Mouse (Mus musculus): ENCODE data around the gene Ddx31. TPM values are rescaled to one million over a fixed set of nuclear protein-coding genes. Genes with fewer than 3 reads are reported as not detected.

Gene Ddx31
- polyA plus RNA-seq, 1 experiment from 2014 or later, result 18.8 TPM

DNA sequence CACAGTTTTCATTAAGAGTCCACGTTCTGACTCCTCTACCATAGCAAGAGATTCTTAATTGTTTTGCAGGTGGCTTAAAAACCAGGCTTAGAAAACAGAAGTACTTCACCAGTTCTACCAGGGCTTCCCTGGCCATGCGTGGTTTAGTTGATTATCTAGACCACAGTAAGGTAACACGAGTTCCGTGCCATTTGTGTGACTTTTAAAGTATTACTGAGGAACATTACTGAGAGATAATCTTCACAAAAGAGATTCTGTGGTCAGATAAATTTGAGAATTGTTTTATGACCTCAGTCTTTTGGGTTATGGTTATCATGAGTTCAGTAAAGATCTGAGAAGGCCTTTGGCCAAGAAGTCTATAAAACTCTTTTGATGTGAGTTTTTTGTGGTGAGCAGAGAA is 19.1 kb downstream of the Ddx31 start:
- Histone ChIP-seq H3K27me3 (ENCODE audit: control insufficient read depth, insufficient read depth, low read length) (no peaks in the 10 kb centered on the region), H3K4me2 (no peak overlapping the region), H3K36me3 (ENCODE audit: control insufficient read depth, insufficient read depth, low read length) (peaks cover 13% of the 10 kb centered on the region; the same call in 1 of the 2 replicates), H3K9me3 (ENCODE audit: control insufficient read depth, low read length) (no peaks in the 10 kb centered on the region), H3K4me1 (ENCODE audit: control insufficient read depth, insufficient read depth, low read length) (no peaks in the 10 kb centered on the region), H3K4me3 (ENCODE audit: low read depth, low read length) (no peak overlapping the region), H3K27ac (ENCODE audit: low read depth, low read length) (no peak overlapping the region), H3K9ac (ENCODE audit: low read length) (no peak overlapping the region)
- WGBS, result 91% methylated on average over 4 of the region's 4 CpGs
- DNase-seq (ENCODE audit: low spot score, missing footprints) (no peak), ATAC-seq (ENCODE audit: low FRiP score) (no peak)

DNA sequence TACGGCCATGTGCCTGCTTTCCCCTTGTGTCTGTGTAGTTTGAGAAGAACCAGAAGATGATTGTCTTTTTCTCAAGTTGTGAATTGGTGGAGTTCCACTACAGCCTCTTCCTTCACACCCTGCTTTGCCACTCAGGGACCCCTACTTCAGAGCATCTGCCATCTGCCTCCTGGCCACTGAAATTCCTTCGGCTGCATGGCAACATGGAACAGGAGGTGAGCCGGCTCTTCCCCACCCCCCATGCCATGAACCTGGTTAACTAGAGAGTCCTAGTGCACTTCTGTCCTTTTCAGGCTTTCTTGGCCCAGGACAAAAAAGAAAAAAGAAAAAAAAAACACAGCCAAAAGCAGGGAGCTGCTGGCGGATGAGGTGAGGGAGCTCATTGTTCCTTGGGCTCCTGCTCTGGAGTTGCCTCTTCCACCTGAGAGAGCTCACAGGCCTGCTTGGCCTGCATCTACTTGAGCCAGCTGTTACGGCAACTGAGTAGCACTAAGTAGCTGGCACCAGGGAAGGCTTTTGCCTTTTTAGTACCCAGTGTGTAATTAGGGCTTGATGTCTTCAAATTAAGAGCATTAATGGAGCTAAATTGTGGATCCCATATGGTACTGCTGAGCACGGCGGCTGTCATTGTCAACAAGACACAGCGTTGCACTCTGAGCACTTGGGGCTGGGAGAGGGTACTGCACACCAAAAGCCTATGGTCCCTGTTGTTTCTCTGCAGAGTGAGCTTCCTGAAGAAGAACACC is 20.6 kb downstream of the Ddx31 start:
- H3K4me3 ChIP-seq (ENCODE audit: low read depth, low read length), result no peak overlapping the region
- no peak for ATAC-seq (ENCODE audit: low FRiP score)
- no peak overlapping the region for H3K9ac ChIP-seq (ENCODE audit: low read length)
- H3K27me3 ChIP-seq (ENCODE audit: control insufficient read depth, insufficient read depth, low read length), result no peaks in the 10 kb centered on the region
- WGBS, result 92% methylated on average over 8 of the region's 8 CpGs
- H3K4me2 ChIP-seq, result no peak overlapping the region
- no peak overlapping the region for H3K27ac ChIP-seq (ENCODE audit: low read depth, low read length)
- DNase-seq (ENCODE audit: low spot score, missing footprints), result no peak
- no peaks in the 10 kb centered on the region for H3K4me1 ChIP-seq (ENCODE audit: control insufficient read depth, insufficient read depth, low read length)
- H3K36me3 ChIP-seq (ENCODE audit: control insufficient read depth, insufficient read depth, low read length), result peaks cover 13% of the 10 kb centered on the region; the same call in 1 of the 2 replicates
- no peaks in the 10 kb centered on the region for H3K9me3 ChIP-seq (ENCODE audit: control insufficient read depth, low read length)

DNA sequence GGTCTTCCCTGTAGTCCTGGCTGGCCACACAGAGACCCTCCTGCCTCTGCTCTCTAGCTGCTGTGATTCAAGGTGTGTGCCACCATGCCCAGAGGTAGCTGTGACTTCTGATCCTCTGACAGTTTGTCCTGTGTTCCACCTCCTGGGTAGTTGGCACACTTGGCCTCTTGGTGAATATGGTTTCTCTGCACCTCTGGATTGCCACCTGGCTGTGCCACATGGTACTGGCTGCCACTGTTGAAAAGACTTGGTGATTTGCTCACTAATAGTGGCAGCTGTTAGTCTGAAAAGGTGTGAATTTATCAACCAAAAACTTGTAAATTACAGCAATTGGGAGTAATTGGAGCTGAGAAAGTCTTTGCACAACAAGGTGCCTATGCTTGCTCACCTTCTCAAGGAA is 23.7 kb downstream of the Ddx31 start:
- H3K4me3 ChIP-seq (ENCODE audit: low read depth, low read length), result no peak overlapping the region
- H3K9me3 ChIP-seq (ENCODE audit: control insufficient read depth, low read length), result no peaks in the 10 kb centered on the region
- ATAC-seq (ENCODE audit: low FRiP score) (no peak), DNase-seq (ENCODE audit: low spot score, missing footprints) (no peak)
- H3K4me2 ChIP-seq, result no peak overlapping the region
- no peak overlapping the region for H3K9ac ChIP-seq (ENCODE audit: low read length)
- H3K27ac ChIP-seq (ENCODE audit: low read depth, low read length), result no peak overlapping the region
- peaks cover 12% of the 10 kb centered on the region for H3K36me3 ChIP-seq (ENCODE audit: control insufficient read depth, insufficient read depth, low read length)
- H3K27me3 ChIP-seq (ENCODE audit: control insufficient read depth, insufficient read depth, low read length), result no peaks in the 10 kb centered on the region
- H3K4me1 ChIP-seq (ENCODE audit: control insufficient read depth, insufficient read depth, low read length), result no peaks in the 10 kb centered on the region

DNA sequence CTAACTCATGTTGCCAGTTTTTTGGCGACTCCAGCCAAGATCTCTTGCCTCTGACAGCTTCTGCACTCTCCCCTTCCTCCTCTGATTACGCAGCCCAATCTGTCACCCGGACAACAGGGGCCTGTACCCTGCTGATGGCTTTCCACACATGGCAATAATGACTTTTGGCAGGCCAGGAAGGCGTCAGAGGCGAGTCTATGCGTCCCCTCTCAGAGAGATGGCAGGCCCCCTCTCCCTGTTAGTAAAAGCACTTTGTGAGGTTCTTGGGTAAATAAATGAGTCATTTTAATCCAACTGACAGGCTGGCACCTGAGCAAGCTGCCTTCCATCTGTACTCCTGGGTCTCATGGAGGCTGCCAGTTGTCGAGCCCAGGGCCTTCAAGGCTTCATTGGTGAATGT is 27.3 kb downstream of the Ddx31 start:
- no peaks in the 10 kb centered on the region for H3K27me3 ChIP-seq (ENCODE audit: control insufficient read depth, insufficient read depth, low read length)
- H3K4me3 ChIP-seq (ENCODE audit: low read depth, low read length), result no peak overlapping the region
- H3K36me3 ChIP-seq (ENCODE audit: control insufficient read depth, insufficient read depth, low read length), result peaks cover 9% of the 10 kb centered on the region
- H3K27ac ChIP-seq (ENCODE audit: low read depth, low read length), result no peak overlapping the region
- no peak overlapping the region for H3K9ac ChIP-seq (ENCODE audit: low read length)
- H3K4me1 ChIP-seq (ENCODE audit: control insufficient read depth, insufficient read depth, low read length), result no peaks in the 10 kb centered on the region
- no peak overlapping the region for H3K4me2 ChIP-seq
- H3K9me3 ChIP-seq (ENCODE audit: control insufficient read depth, low read length), result no peaks in the 10 kb centered on the region
- DNase-seq (ENCODE audit: low spot score, missing footprints) (no peak), ATAC-seq (ENCODE audit: low FRiP score) (no peak)
- 82% methylated on average over 7 of the region's 7 CpGs for WGBS

DNA sequence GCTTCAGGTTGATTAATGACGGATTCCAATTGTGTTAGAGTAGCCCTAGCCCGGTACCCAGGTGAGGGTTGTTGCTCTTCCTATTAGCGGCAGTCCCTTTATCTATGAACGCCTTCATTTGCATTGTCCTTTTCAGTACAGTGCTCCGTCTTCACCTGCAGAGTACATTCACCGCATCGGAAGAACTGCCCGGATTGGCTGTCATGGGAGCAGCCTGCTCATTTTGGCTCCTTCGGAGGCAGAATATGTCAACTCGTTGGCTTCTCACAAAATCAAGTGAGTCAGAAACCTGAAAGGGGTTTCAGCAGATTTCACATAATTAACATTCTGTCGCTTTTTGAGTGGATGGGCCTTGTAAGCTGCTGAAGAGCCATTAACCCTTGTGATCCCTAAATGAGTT is 35.3 kb downstream of the Ddx31 start:
- Histone ChIP-seq H3K4me1 (ENCODE audit: control insufficient read depth, insufficient read depth, low read length) (no peaks in the 10 kb centered on the region), H3K36me3 (ENCODE audit: control insufficient read depth, insufficient read depth, low read length) (peaks cover 3% of the 10 kb centered on the region; the same call in 1 of the 2 replicates), H3K27me3 (ENCODE audit: control insufficient read depth, insufficient read depth, low read length) (no peaks in the 10 kb centered on the region), H3K27ac (ENCODE audit: low read depth, low read length) (no peak overlapping the region), H3K4me3 (ENCODE audit: low read depth, low read length) (no peak overlapping the region), H3K9ac (ENCODE audit: low read length) (no peak overlapping the region), H3K4me2 (no peak overlapping the region), H3K9me3 (ENCODE audit: control insufficient read depth, low read length) (no peaks in the 10 kb centered on the region)
- ATAC-seq (ENCODE audit: low FRiP score) (no peak), DNase-seq (ENCODE audit: low spot score, missing footprints) (no peak)
- 94% methylated on average over 11 of the region's 11 CpGs for WGBS

DNA sequence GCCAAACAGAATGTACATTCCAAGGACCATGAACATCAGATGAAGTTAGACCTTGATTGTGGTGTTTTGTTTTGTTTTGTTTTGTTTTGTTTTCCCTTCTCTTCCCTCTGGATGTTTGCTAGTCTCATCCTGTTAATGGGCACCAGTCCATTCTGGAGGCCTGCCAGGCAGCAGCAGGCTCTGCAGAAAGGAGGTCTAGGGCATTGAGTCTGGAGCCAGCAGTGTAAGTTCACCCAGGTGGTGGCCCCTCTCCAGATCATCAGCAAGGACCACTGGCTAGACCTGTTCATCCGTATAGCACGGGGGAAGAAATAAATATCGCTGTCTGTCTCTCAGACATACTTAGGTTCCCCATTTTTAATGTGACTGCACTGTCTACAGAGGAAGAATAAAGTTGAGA is 41.1 kb downstream of the Ddx31 start:
- Histone ChIP-seq H3K27ac (ENCODE audit: low read depth, low read length) (no peak overlapping the region), H3K27me3 (ENCODE audit: control insufficient read depth, insufficient read depth, low read length) (no peaks in the 10 kb centered on the region), H3K9ac (ENCODE audit: low read length) (no peak overlapping the region), H3K4me2 (no peak overlapping the region), H3K4me3 (ENCODE audit: low read depth, low read length) (no peak overlapping the region), H3K36me3 (ENCODE audit: control insufficient read depth, insufficient read depth, low read length) (no peaks in the 10 kb centered on the region; the same call in 1 of the 2 replicates), H3K9me3 (ENCODE audit: control insufficient read depth, low read length) (no peaks in the 10 kb centered on the region), H3K4me1 (ENCODE audit: control insufficient read depth, insufficient read depth, low read length) (no peaks in the 10 kb centered on the region)
- DNase-seq (ENCODE audit: low spot score, missing footprints), result no peak
- WGBS, result 98% methylated on average over 3 of the region's 3 CpGs
- no peak for ATAC-seq (ENCODE audit: low FRiP score)

DNA sequence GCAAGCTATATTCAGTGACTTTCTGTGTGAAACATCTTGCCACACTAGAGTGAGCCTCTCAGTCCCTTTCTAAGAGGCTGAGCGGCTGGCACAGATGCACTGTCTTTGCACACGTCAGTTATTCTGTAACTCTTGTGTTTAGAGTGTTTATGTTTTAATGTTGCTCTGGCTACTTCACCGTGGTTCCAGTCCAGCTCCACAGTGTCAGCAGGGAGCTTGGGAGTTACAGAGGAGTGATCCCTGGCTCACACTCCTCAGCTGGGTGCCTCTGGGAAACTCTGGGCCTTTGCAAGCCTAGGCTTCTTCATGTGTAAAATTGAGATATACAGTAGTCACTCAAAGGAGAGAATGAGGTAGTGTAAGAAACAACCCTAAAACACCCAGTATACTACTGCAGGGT is 41.8 kb downstream of the Ddx31 start:
- H3K9ac ChIP-seq (ENCODE audit: low read length), result no peak overlapping the region
- no peaks in the 10 kb centered on the region for H3K27me3 ChIP-seq (ENCODE audit: control insufficient read depth, insufficient read depth, low read length)
- WGBS, result 87% methylated on average over 3 of the region's 3 CpGs
- DNase-seq (ENCODE audit: low spot score, missing footprints), result no peak
- H3K4me1 ChIP-seq (ENCODE audit: control insufficient read depth, insufficient read depth, low read length), result no peaks in the 10 kb centered on the region
- no peaks in the 10 kb centered on the region for H3K9me3 ChIP-seq (ENCODE audit: control insufficient read depth, low read length)
- no peak overlapping the region for H3K4me2 ChIP-seq
- no peaks in the 10 kb centered on the region; the same call in 1 of the 2 replicates for H3K36me3 ChIP-seq (ENCODE audit: control insufficient read depth, insufficient read depth, low read length)
- no peak for ATAC-seq (ENCODE audit: low FRiP score)
- no peak overlapping the region for H3K27ac ChIP-seq (ENCODE audit: low read depth, low read length)
- no peak overlapping the region for H3K4me3 ChIP-seq (ENCODE audit: low read depth, low read length)

DNA sequence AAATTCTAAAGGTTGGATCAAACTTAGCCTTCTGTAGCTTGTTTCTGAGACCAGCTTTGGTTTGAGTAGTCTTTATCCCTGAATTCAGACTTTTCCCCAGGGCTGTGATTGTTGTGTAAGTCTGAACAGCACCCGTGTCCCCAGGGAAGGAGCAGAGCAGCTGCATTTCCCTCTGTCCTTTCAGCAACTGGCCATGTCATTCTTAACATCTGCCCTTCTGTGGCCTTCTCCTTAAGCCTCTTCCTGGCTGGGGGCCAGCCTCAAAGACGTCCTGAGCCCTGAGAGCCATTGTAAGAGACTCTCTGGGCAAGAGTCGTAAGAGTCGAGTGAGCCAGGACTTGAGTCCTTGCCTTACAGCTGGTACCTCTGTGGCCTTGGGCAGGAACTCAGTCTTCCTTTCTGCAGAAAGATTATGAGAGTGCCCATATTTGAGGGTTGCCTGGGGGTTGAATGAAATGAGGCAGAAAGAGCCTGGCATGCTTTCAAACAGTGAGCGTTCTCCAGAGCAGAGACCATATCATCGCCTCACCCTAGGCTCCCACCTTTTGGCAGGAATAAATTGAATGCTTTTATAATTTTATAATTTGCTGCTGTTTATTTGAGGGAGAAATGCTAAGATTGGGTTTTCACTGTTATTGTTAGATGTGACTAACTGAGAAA is 42.8 kb downstream of the Ddx31 start:
- ATAC-seq (ENCODE audit: low FRiP score) (no peak), DNase-seq (ENCODE audit: low spot score, missing footprints) (no peak)
- Histone ChIP-seq H3K27ac (ENCODE audit: low read depth, low read length) (no peak overlapping the region), H3K4me1 (ENCODE audit: control insufficient read depth, insufficient read depth, low read length) (no peaks in the 10 kb centered on the region), H3K9ac (ENCODE audit: low read length) (no peak overlapping the region), H3K4me3 (ENCODE audit: low read depth, low read length) (no peak overlapping the region), H3K36me3 (ENCODE audit: control insufficient read depth, insufficient read depth, low read length) (no peaks in the 10 kb centered on the region), H3K27me3 (ENCODE audit: control insufficient read depth, insufficient read depth, low read length) (no peaks in the 10 kb centered on the region), H3K9me3 (ENCODE audit: control insufficient read depth, low read length) (no peaks in the 10 kb centered on the region), H3K4me2 (no peak overlapping the region)
- 64% methylated on average over 6 of the region's 6 CpGs for WGBS

DNA sequence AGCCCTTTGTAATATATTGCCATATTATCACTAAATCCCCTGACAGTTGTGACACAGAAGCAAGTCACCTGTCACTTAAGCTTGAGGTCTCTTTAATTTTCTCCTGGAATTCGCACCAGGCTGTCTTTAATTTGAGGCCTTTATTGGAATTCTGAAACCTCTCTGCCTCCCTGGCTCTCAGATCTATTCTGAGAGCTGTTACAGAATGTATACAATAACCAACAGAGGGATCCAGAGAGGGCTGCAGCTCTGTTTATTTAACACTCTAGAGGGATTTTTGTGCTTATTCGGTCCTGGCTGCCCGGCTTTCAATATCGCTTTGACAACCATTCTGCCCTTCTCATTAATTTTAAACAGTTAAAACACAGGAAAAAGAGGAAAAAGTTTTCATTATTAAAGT is 44.7 kb downstream of the Ddx31 start:
- Histone ChIP-seq H3K9ac (ENCODE audit: low read length) (no peak overlapping the region), H3K4me3 (ENCODE audit: low read depth, low read length) (no peak overlapping the region), H3K27me3 (ENCODE audit: control insufficient read depth, insufficient read depth, low read length) (no peaks in the 10 kb centered on the region), H3K27ac (ENCODE audit: low read depth, low read length) (no peak overlapping the region), H3K36me3 (ENCODE audit: control insufficient read depth, insufficient read depth, low read length) (no peaks in the 10 kb centered on the region), H3K9me3 (ENCODE audit: control insufficient read depth, low read length) (no peaks in the 10 kb centered on the region), H3K4me1 (ENCODE audit: control insufficient read depth, insufficient read depth, low read length) (peaks cover 3% of the 10 kb centered on the region; the same call in 1 of the 2 replicates), H3K4me2 (no peak overlapping the region)
- DNase-seq (ENCODE audit: low spot score, missing footprints) (no peak), ATAC-seq (ENCODE audit: low FRiP score) (no peak)
- WGBS, result 52% methylated on average over 4 of the region's 4 CpGs
